Mouse (Mus musculus): ENCODE measurements at regions not wholly inside any gene's neighbourhood (a gene's known extent, or its start where the extent isn't known, plus 50 kb on each side); places are given as distances from the start of the nearest gene placed in this dataset.

- DNase-seq (ENCODE audit: low spot score), result no peak
Observed at GRCm38 (mm10) chr4:124175531-124175930, 257.7 kb upstream of the 4930535I16Rik start.

GRCm38 (mm10) chr4:124154627-124155026 is 236.8 kb upstream of the 4930535I16Rik start:
- DNase-seq (ENCODE audit: low spot score), result no peak

GRCm38 (mm10) chr4:124149771-124150451 is 232.1 kb upstream of the 4930535I16Rik start:
- peak; percentile 65 for DNase-seq (ENCODE audit: low spot score)

GRCm38 (mm10) chr4:124149037-124149436 is 231.2 kb upstream of the 4930535I16Rik start:
- DNase-seq (ENCODE audit: low spot score), result no peak

GRCm38 (mm10) chr4:124147276-124147675 is 229.5 kb upstream of the 4930535I16Rik start:
- no peak for DNase-seq (ENCODE audit: low spot score)

- no peak for DNase-seq (ENCODE audit: low spot score)
Observed at GRCm38 (mm10) chr4:124146135-124146534, 228.3 kb upstream of the 4930535I16Rik start.

- no peak for DNase-seq (ENCODE audit: low spot score)
Observed at GRCm38 (mm10) chr4:124143630-124144029, 225.8 kb upstream of the 4930535I16Rik start.

- no peak for DNase-seq (ENCODE audit: low spot score)
Observed at GRCm38 (mm10) chr4:124143226-124143625, 225.4 kb upstream of the 4930535I16Rik start.

GRCm38 (mm10) chr4:124142083-124142482 is 224.3 kb upstream of the 4930535I16Rik start:
- DNase-seq (ENCODE audit: low spot score), result peak; percentile 96

GRCm38 (mm10) chr4:124135165-124135470 is 217.3 kb upstream of the 4930535I16Rik start:
- DNase-seq (ENCODE audit: low spot score), result no peak

- DNase-seq (ENCODE audit: low spot score), result peak; percentile 69
Observed at GRCm38 (mm10) chr4:124134341-124135164, 216.7 kb upstream of the 4930535I16Rik start.

- DNase-seq (ENCODE audit: low spot score), result no peak
Observed at GRCm38 (mm10) chr4:124130946-124131345, 213.1 kb upstream of the 4930535I16Rik start.

GRCm38 (mm10) chr4:124126258-124126657 is 208.4 kb upstream of the 4930535I16Rik start:
- DNase-seq (ENCODE audit: low spot score), result no peak

GRCm38 (mm10) chr4:124120334-124120733 is 202.5 kb upstream of the 4930535I16Rik start:
- DNase-seq (ENCODE audit: low spot score), result no peak

GRCm38 (mm10) chr4:124113856-124114345 is 196.1 kb upstream of the 4930535I16Rik start:
- no peak for DNase-seq (ENCODE audit: low spot score)

GRCm38 (mm10) chr4:124110705-124111104 is 192.9 kb upstream of the 4930535I16Rik start:
- peak; percentile 49 for DNase-seq (ENCODE audit: low spot score)

- no peak for DNase-seq (ENCODE audit: low spot score)
Observed at GRCm38 (mm10) chr4:124109371-124109770, 191.5 kb upstream of the 4930535I16Rik start.

- peak; percentile 66 for DNase-seq (ENCODE audit: low spot score)
Observed at GRCm38 (mm10) chr4:124102684-124103083, 184.9 kb upstream of the 4930535I16Rik start.

GRCm38 (mm10) chr4:124086801-124087200 is 169.0 kb upstream of the 4930535I16Rik start:
- DNase-seq (ENCODE audit: low spot score), result no peak

- DNase-seq (ENCODE audit: low spot score), result no peak
Observed at GRCm38 (mm10) chr4:124086254-124086653, 168.4 kb upstream of the 4930535I16Rik start.

GRCm38 (mm10) chr4:124079603-124080002 is 161.8 kb upstream of the 4930535I16Rik start:
- no peak for DNase-seq (ENCODE audit: low spot score)

GRCm38 (mm10) chr4:124075551-124075950 is 157.7 kb upstream of the 4930535I16Rik start:
- DNase-seq (ENCODE audit: low spot score), result no peak

- DNase-seq (ENCODE audit: low spot score), result no peak
Observed at GRCm38 (mm10) chr4:124073646-124074045, 155.8 kb upstream of the 4930535I16Rik start.
